Mouse (Mus musculus): ENCODE measurements around the gene Dhx40. TPM values are rescaled to one million over a fixed set of nuclear protein-coding genes. Genes with fewer than 3 reads are reported as not detected.
A peak's percentile ranks its signal among the peaks of the same experiment; 100 is the strongest.
"Not testable (repeated sequence)": the region's sequence is repeated elsewhere in the genome, so short reads cannot be mapped to it uniquely, and the experiment has no call there.

Gene Dhx40
- polyA plus RNA-seq, 1 experiment, result 18.6 TPM

DNA sequence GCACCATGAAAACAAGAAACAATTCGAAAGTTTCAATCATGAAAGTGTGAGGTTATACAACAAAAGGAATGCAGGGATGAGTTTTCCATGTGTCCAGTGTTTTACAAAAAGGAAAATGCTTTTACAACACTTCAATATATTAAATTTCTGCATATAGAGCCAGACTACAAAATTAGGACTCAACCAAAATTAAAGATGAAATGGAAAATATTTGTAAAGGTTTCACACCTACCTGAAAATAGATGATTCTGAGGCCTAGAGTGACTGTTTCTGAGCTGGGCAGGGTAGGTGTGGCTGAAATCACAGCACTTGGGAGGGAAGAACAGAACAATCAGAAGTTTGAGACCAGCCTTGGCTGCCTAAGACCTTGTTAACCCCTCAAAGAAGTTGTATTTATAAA lies 31.2 kb upstream of the Dhx40 start:
- no peak for DNase-seq (ENCODE audit: low read depth)

DNA sequence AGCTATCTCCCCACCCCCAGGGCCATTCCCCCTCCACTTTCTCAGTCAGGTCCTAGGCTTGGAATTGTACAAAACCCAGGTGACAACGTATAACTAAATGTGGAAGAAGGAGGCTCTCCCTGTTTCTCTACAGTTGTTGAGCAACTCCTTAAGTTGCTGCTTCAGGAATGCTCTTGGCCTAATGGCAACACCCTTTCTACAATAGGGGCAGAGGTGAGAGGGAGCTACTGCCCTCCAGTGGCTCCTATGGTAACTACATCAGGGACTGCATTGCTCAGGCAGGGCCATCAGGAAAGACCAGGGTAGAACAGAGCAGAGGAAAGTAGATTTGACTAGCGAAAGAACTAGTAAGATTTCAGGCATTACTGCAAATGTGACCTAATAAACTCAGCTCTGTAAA lies 28.8 kb upstream of the Dhx40 start:
- peak; percentile 57 for DNase-seq (ENCODE audit: low read depth)
- TF ChIP-seq CTCF (IDR thresholded peaks at IDR 0.05; ENCODE audit: borderline replicate concordance, extremely low read depth, insufficient read depth, insufficient read length), result peak; percentile 63; the same call in 1 of the 2 replicates
- TF ChIP-seq POLR2A (IDR thresholded peaks at IDR 0.05; ENCODE audit: borderline replicate concordance, extremely low read depth, insufficient read depth, insufficient read length, poor library complexity, severe bottlenecking), result no peak

More for the DNA sequence above, 31.2 kb upstream of the Dhx40 start:
- TF ChIP-seq CTCF (IDR thresholded peaks at IDR 0.05; ENCODE audit: borderline replicate concordance, extremely low read depth, insufficient read depth, insufficient read length) (no peak), POLR2A (IDR thresholded peaks at IDR 0.05; ENCODE audit: borderline replicate concordance, extremely low read depth, insufficient read depth, insufficient read length, poor library complexity, severe bottlenecking) (no peak)

GRCm38 (mm10) chr11:86834628-86835338 lies 27.2 kb upstream of the Dhx40 start:
- TF ChIP-seq POLR2A (IDR thresholded peaks at IDR 0.05; ENCODE audit: borderline replicate concordance, extremely low read depth, insufficient read depth, insufficient read length, poor library complexity, severe bottlenecking) (no peak), CTCF (IDR thresholded peaks at IDR 0.05; ENCODE audit: borderline replicate concordance, extremely low read depth, insufficient read depth, insufficient read length) (no peak)
- DNase-seq (ENCODE audit: low read depth), result no peak

DNA sequence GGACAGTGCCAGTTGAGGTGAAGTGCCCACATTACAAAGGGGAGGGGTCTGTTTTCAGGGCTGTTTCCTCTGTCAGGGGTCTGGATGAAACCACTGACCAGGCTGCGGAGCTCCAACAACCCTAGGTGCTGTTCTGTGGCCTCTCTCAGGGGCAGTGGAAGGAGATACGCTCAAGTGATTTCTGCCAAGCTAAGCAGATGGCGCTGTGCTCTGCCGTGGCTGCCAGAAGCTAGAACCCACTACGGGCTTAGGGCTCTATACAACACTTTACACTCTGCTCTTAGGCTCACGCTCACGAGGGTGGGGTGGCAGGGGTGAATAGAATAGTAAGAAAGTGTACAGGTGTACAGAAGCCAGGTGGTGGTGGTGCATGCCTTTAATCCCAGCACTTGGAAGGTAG lies 26.5 kb upstream of the Dhx40 start:
- no peak for DNase-seq (ENCODE audit: low read depth)
- no peak for TF ChIP-seq POLR2A (IDR thresholded peaks at IDR 0.05; ENCODE audit: borderline replicate concordance, extremely low read depth, insufficient read depth, insufficient read length, poor library complexity, severe bottlenecking)

- TF ChIP-seq CTCF (IDR thresholded peaks at IDR 0.05; ENCODE audit: borderline replicate concordance, extremely low read depth, insufficient read depth, insufficient read length), result no peak
- TF ChIP-seq POLR2A (IDR thresholded peaks at IDR 0.05; ENCODE audit: borderline replicate concordance, extremely low read depth, insufficient read depth, insufficient read length, poor library complexity, severe bottlenecking), result no peak
- no peak for DNase-seq (ENCODE audit: low read depth)
These were observed 25.6 kb upstream of the Dhx40 start for GRCm38 (mm10) chr11:86833153-86833552.

- no peak for DNase-seq (ENCODE audit: low read depth)
- TF ChIP-seq CTCF (IDR thresholded peaks at IDR 0.05; ENCODE audit: borderline replicate concordance, extremely low read depth, insufficient read depth, insufficient read length) (no peak), POLR2A (IDR thresholded peaks at IDR 0.05; ENCODE audit: borderline replicate concordance, extremely low read depth, insufficient read depth, insufficient read length, poor library complexity, severe bottlenecking) (no peak)
These were observed 20.9 kb upstream of the Dhx40 start for GRCm38 (mm10) chr11:86828396-86828795.

GRCm38 (mm10) chr11:86827476-86828245 lies 20.1 kb upstream of the Dhx40 start:
- DNase-seq (ENCODE audit: low read depth), result no peak
- TF ChIP-seq CTCF (IDR thresholded peaks at IDR 0.05; ENCODE audit: borderline replicate concordance, extremely low read depth, insufficient read depth, insufficient read length) (no peak), POLR2A (IDR thresholded peaks at IDR 0.05; ENCODE audit: borderline replicate concordance, extremely low read depth, insufficient read depth, insufficient read length, poor library complexity, severe bottlenecking) (no peak)

GRCm38 (mm10) chr11:86824433-86824832 lies 16.9 kb upstream of the Dhx40 start:
- no peak for DNase-seq (ENCODE audit: low read depth)
- TF ChIP-seq CTCF (IDR thresholded peaks at IDR 0.05; ENCODE audit: borderline replicate concordance, extremely low read depth, insufficient read depth, insufficient read length), result no peak
- TF ChIP-seq POLR2A (IDR thresholded peaks at IDR 0.05; ENCODE audit: borderline replicate concordance, extremely low read depth, insufficient read depth, insufficient read length, poor library complexity, severe bottlenecking), result no peak

GRCm38 (mm10) chr11:86822531-86822930 lies 15.0 kb upstream of the Dhx40 start:
- TF ChIP-seq POLR2A (IDR thresholded peaks at IDR 0.05; ENCODE audit: borderline replicate concordance, extremely low read depth, insufficient read depth, insufficient read length, poor library complexity, severe bottlenecking), result no peak
- no peak for TF ChIP-seq CTCF (IDR thresholded peaks at IDR 0.05; ENCODE audit: borderline replicate concordance, extremely low read depth, insufficient read depth, insufficient read length)
- no peak for DNase-seq (ENCODE audit: low read depth)

GRCm38 (mm10) chr11:86819536-86819935 lies 12.0 kb upstream of the Dhx40 start:
- peak; percentile 82 for DNase-seq (ENCODE audit: low read depth)
- no peak for TF ChIP-seq POLR2A (IDR thresholded peaks at IDR 0.05; ENCODE audit: borderline replicate concordance, extremely low read depth, insufficient read depth, insufficient read length, poor library complexity, severe bottlenecking)
- no peak for TF ChIP-seq CTCF (IDR thresholded peaks at IDR 0.05; ENCODE audit: borderline replicate concordance, extremely low read depth, insufficient read depth, insufficient read length)

DNA sequence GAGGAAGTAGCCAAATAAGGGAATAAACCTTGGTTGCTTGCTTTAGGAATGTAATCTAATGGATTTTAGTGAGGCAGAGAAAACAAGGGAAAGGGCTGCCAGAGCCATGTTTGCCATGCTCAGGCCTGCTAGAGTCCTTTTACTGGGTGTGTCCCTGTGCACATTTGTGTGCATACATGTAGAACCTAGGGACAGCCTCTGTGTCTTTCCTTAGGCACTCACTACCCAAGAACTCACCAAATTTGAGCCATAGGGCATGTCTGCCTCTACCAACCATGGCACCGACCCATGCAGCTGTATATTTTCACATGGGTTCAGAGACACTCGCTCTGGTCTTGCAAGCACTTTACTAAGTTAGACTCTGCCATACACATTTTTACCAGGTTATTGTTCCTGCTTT lies 11.4 kb upstream of the Dhx40 start:
- DNase-seq (ENCODE audit: low read depth), result peak; percentile 23
- no peak for TF ChIP-seq POLR2A (IDR thresholded peaks at IDR 0.05; ENCODE audit: borderline replicate concordance, extremely low read depth, insufficient read depth, insufficient read length, poor library complexity, severe bottlenecking)
- no peak for TF ChIP-seq CTCF (IDR thresholded peaks at IDR 0.05; ENCODE audit: borderline replicate concordance, extremely low read depth, insufficient read depth, insufficient read length)

- DNase-seq (ENCODE audit: low read depth), result not testable (repeated sequence)
These were observed 8.7 kb upstream of the Dhx40 start for GRCm38 (mm10) chr11:86816288-86816687.

DNA sequence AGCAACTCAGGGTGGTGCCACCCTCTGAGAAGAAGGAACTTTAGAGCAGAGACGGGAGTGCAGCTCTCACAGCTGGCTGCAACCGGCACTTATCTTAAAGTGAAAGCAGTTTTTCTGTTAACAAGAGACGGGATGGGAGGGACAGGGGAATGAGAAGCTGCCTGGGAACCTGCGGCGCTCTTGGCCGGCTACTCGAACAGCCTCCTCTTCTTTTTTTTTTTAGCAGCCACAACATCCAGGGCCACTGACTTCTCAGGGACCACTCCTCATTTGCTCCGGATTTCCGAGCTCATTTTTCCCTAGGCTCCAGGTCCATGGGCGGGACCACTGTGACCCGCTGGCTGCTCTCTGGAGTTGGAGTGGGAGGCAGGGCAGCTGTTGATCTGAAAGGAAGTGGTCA lies 6.9 kb upstream of the Dhx40 start:
- not testable (repeated sequence) for DNase-seq (ENCODE audit: low read depth)

DNA sequence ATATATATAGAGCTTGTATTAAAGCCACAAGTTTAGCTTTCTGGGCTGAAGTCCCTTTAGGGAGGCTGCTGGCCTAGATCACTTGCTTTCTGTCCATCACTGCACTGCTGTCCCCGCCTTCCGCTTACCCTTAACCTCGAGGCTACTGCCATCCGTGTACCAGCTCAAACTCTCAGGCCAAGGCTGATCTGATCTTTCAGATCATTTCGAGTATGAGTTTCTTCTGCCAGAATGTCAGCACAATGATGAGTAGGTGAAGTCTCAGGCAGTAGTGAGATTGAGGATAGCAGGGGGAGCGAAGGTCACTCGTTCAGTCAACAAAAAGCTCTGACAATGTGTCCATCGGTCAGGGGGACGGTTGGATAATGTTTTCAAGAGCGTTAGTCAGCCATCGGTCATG lies 5.7 kb upstream of the Dhx40 start:
- not testable (repeated sequence) for DNase-seq (ENCODE audit: low read depth)
